25 mouse cellular contexts compared by ENCODE assay signal in genomic region chr6:95112015-95112414, GRCm38 (mm10). TPM values are rescaled to one million over a fixed set of nuclear protein-coding genes. Genes with fewer than 3 reads are reported as not detected.
DNase-seq lines count a peak whose midpoint lies in the region; ATAC-seq lines count a peak whose summit lies in the region.
"Had no signal": no experiment of that assay in that cellular context is flagged by ENCODE, and none has a peak within 500 bp of the region (broad histone marks: within the 10 kb centered on the region; RNA-seq: fewer than 3 reads in every experiment).

No protein-coding gene starts in this region.

- ATAC-seq in granulocyte monocyte progenitor cell, adult 5-6 weeks (replicated peaks; ENCODE audit: poor library complexity, severe bottlenecking) = peak; percentile 44; the same call in 1 of the 2 replicates
- peak; percentile 53; the same call in 1 of the 2 replicates for ATAC-seq in megakaryocyte progenitor cell, adult 5-6 weeks (replicated peaks; ENCODE audit: poor library complexity)
- ATAC-seq: activated CD4-positive, CD25-positive, alpha-beta regulatory T cell, adult 4 months; forebrain, embryonic 16.5 days had no signal

- DNase-seq in right cerebral cortex, adult 18-20 months = peak; percentile 11
- DNase-seq in right cerebral cortex, postnatal 14 days = no peak
- peak; percentile 5 for DNase-seq in NIH3T3 (ENCODE audit: low read depth)
- no peak for DNase-seq in kidney, adult 18-20 months
- DNase-seq in gastrocnemius, adult 18-20 months (ENCODE audit: low spot score) = no peak
- DNase-seq: adrenal gland, adult 8-10 months; B cell, adult 2 months; cerebellum, adult 11 months; cerebellum, adult 9-11 months; gastrocnemius, adult 2 months; gastrocnemius, postnatal 36 days; heart, adult 2 months; heart, postnatal 10 days; kidney, adult 9 months; kidney, postnatal 10 days; layer of hippocampus, adult 9-11 months; liver, embryonic 13.5 days; lung, adult 18-20 months; lung, postnatal 10 days; thymus, adult 18-20 months; thymus, postnatal 25 days had no signal

RNA-seq across cellular contexts. Expression of gene Kbtbd8, which starts 5.0 kb away (rescaled TPM):
- total RNA-seq in granulocyte monocyte progenitor cell, adult 5-6 weeks (2014; fragmentation: Nextera tagmentation) = 6.4 and 9.8 TPM in 2 replicates
- 7.2 and 8.1 TPM in 2 replicates for total RNA-seq in granulocyte monocyte progenitor cell, adult 5-6 weeks (2017)
- total RNA-seq in megakaryocyte progenitor cell, adult 5-6 weeks (2015) = 6.3 and 10.0 TPM in 2 replicates
- total RNA-seq in megakaryocyte progenitor cell, adult 5-6 weeks (2017) = 10.1 and 13.9 TPM in 2 replicates
- total RNA-seq in gastrocnemius, adult 18-20 months (2021) = 1 to 10 TPM; 4.5 to 5.0 TPM

Comparison
In these comparisons a context has a peak if more than half of its experiments do, and no peak if none do; other contexts are left out.
1. DNase-seq: peak in right cerebral cortex, adult 18-20 months (single experiment) and NIH3T3 (single experiment); none in right cerebral cortex, postnatal 14 days (single experiment), kidney, adult 18-20 months (single experiment) and gastrocnemius, adult 18-20 months (single experiment).